ENCODE assay signal across 9 mouse cellular contexts in the genomic region with DNA sequence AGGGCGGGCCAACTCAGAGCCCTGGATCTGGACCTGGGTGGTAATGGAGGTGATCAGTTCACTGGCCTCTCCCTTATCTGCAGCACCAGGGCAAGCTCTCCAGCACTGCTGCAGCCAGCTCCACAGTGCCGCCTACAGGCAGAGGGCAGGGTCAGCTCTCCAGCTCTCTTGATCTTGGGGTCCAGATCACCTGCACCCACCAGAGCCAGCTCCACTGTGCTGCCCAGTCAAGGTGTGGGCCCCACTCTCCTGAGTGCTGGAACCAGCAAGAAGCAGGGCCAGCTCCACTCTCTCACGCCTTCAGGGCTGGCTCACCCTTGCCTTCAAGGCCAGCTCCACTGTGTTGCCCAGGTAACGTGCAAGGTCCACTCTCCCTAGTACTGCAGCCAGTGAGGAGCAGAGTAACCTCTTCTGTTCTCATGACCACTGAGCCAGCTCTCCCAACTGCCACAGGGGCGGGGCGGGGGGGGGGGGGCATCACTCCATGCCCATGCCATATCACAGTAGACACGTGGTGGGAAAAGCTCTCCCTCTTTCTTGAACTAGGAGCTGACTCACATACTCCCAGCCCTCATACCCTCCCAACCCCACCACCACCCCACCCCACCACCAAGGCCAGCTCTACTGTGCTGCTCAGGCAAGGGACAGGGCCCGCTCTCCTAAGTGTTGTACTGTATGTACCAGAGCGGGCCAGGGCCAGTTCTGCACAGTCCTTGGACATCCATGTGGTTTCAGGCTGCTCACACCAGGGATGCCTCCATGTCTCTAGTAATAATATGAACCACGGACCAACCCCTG. TPM values are rescaled to one million over a fixed set of nuclear protein-coding genes. Genes with fewer than 3 reads are reported as not detected.
DNase-seq lines count a peak whose midpoint lies in the region; ATAC-seq and TF ChIP-seq lines count a peak whose summit lies in the region.
"Had no signal": no experiment of that assay in that cellular context is flagged by ENCODE, and none has a peak within 500 bp of the region (broad histone marks: within the 10 kb centered on the region; RNA-seq: fewer than 3 reads in every experiment).

No protein-coding gene starts in this region.

- ATAC-seq in embryonic facial prominence, embryonic 13.5 days (ENCODE audit: insufficient number of reproducible peaks, insufficient read depth, low FRiP score, low TSS enrichment, low read depth) = peak; percentile 64; the same call in 1 of the 2 replicates

- no peak overlapping the region for H3K9ac ChIP-seq in embryonic facial prominence, embryonic 13.5 days

- TF ChIP-seq CTCF in layer of hippocampus, adult 2 months (conservative IDR thresholded peaks at IDR 0.05) = peak; percentile 70

- H3K9me3 ChIP-seq in embryonic facial prominence, embryonic 13.5 days = no peaks in the 10 kb centered on the region

- no peak overlapping the region for H3K4me3 ChIP-seq in layer of hippocampus, adult 2 months
- no peak overlapping the region for H3K4me3 ChIP-seq in embryonic facial prominence, embryonic 13.5 days

- no peak overlapping the region for H3K4me2 ChIP-seq in embryonic facial prominence, embryonic 13.5 days

- H3K4me1 ChIP-seq in embryonic facial prominence, embryonic 13.5 days = no peaks in the 10 kb centered on the region; the same call in 1 of the 2 replicates

- no peaks in the 10 kb centered on the region for H3K36me3 ChIP-seq in embryonic facial prominence, embryonic 13.5 days
- no peaks in the 10 kb centered on the region for H3K36me3 ChIP-seq in splenic B cell, adult 2 months (ENCODE audit: control insufficient read depth, insufficient read depth, low read length, poor library complexity, severe bottlenecking)

- H3K27me3 ChIP-seq in embryonic facial prominence, embryonic 13.5 days = no peaks in the 10 kb centered on the region
- no peaks in the 10 kb centered on the region for H3K27me3 ChIP-seq in splenic B cell, adult 2 months (ENCODE audit: control insufficient read depth, insufficient read depth, low read length, poor library complexity, severe bottlenecking)

- 78% methylated on average over 10 of the region's 10 CpGs for WGBS in embryonic facial prominence, embryonic 13.5 days

- H3K27ac ChIP-seq in layer of hippocampus, adult 2 months = no peak overlapping the region
- no peak overlapping the region for H3K27ac ChIP-seq in embryonic facial prominence, embryonic 13.5 days

- DNase-seq in layer of hippocampus, adult 2 months (ENCODE audit: low spot score in 2 of 2) = no peak
- no peak for DNase-seq in layer of hippocampus, adult 11-12 months (ENCODE audit: low spot score)
- DNase-seq in ZHBTc4 (ENCODE audit: low read depth, low spot score) = peak; percentile 59
- DNase-seq in kidney, postnatal 36 days = peak; percentile 66 to 71
- peak; percentile 6 for DNase-seq in splenic B cell, adult 2 months (ENCODE audit: low read depth, low spot score)
- DNase-seq in left cerebral cortex, postnatal 36 days (ENCODE audit: low spot score in 2 of 2) = no peak
- no peak for DNase-seq in left cerebral cortex, postnatal 4 days

- intact Hi-C loops in left cerebral cortex, postnatal 36 days (cut with DNase I) = no loop called here
- intact Hi-C loops in left cerebral cortex, postnatal 4 days (cut with DNase I) = loop anchor here (5.0 kb wide), 1 partner anchor 1138 kb away; no protein-coding TSS in a partner anchor

RNA-seq across cellular contexts. Expression of gene Qdpr, which starts 30.0 kb away (rescaled TPM):
- 100 to 1,000 TPM; 167 to 169 TPM for total RNA-seq in layer of hippocampus, adult 2 months (2021)
- 135 and 139 TPM in 2 replicates for polyA plus RNA-seq in embryonic facial prominence, embryonic 13.5 days (2015; fragmentation: Nextera tagmentation; extraction: Ambion mirVana)
- total RNA-seq in left cerebral cortex, postnatal 36 days (2021) = 100 to 1,000 TPM; 111 to 158 TPM
- total RNA-seq in left cerebral cortex, postnatal 4 days (2021) = 10 to 100 TPM; 69.2 to 73.4 TPM

RNA-seq across cellular contexts. Expression of gene Clrn2, which starts 33.5 kb away (rescaled TPM):
- under 1 TPM; 0.39 to 0.54 TPM for total RNA-seq in layer of hippocampus, adult 2 months (2021)
- polyA plus RNA-seq in embryonic facial prominence, embryonic 13.5 days (2015; fragmentation: Nextera tagmentation; extraction: Ambion mirVana) = not detected in 2 replicates
- total RNA-seq in left cerebral cortex, postnatal 36 days (2021) = 1 to 10 TPM in 1 of 2 experiments, under 1 TPM in 1; 0.91 to 1.2 TPM
- total RNA-seq in left cerebral cortex, postnatal 4 days (2021) = not detected
- total RNA-seq: neutrophil, adult 5-6 weeks had no signal

Comparison
In these comparisons a context has a peak if more than half of its experiments do, and no peak if none do; other contexts are left out.
1. DNase-seq: peak in ZHBTc4 (single experiment), kidney, postnatal 36 days (2 of 2) and splenic B cell, adult 2 months (single experiment); none in layer of hippocampus, adult 2 months (0 of 2), layer of hippocampus, adult 11-12 months (single experiment), left cerebral cortex, postnatal 36 days (0 of 2) and left cerebral cortex, postnatal 4 days (single experiment).